Mouse (Mus musculus): ENCODE results near the gene Pigk.

DNA sequence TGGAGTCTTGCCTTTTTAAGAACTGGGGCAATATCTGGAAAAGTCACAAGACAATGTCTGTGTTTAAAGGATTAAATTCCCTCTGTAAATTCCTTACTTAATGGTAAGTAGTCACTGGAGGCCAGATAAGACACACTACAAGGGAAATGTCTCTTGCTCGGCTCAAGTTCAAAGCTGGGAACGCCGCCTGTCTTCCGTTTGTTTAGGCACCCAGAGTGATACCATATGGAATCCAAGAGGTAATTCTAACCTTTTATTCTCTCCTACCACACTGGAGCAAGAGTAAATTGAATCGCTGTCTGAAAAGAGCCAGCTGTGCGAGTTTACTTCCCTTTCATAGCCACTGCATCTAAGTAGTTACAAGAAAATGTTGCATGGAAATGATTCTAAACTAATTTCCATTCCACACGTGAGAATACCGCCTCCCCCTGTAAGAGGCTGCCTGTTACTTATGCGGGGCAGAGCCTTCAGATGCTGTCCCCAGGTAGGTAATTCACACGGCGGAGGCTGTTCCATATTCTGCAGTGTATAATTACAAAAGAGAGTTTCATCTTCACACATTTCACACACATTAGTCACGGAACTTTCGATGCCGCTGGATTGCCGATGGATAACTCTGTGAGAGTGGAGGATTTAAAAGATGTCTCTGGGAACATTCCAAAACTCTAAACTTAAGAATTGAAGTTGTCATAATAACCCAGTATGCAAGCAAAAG is 166.4 kb downstream of the Pigk start:
- TF ChIP-seq TAL1 (IDR thresholded peaks at IDR 0.05; ENCODE audit: low read length) = no peak
- no peak for TF ChIP-seq GATA1 (IDR thresholded peaks at IDR 0.05; ENCODE audit: low read length)

Data from erythroblast, embryonic 14.5 days (primary cell).